Mouse (Mus musculus) urinary bladder, postnatal 25 days (tissue): ENCODE measurements around the gene Gm21885.

Experiments used
- DNase-seq: peaks from one replicate; pipeline ENCODE4 v3.0.0; 2022; ENCODE audit warnings: low spot score

Gene Gm21885

GRCm38 (mm10) chr11:94269906-94270305, 11.8 kb upstream of the Gm21885 start:
- no peak for DNase-seq

GRCm38 (mm10) chr11:94271015-94271414, 10.7 kb upstream of the Gm21885 start:
- no peak for DNase-seq

- no peak for DNase-seq
Measured at GRCm38 (mm10) chr11:94272960-94273927, 8.4 kb upstream of the Gm21885 start.

GRCm38 (mm10) chr11:94274206-94274867, 7.3 kb upstream of the Gm21885 start:
- DNase-seq, result peak; percentile 50

- DNase-seq, result no peak
Measured at GRCm38 (mm10) chr11:94275226-94275625, 6.4 kb upstream of the Gm21885 start.

- DNase-seq, result no peak
Measured at GRCm38 (mm10) chr11:94275686-94276085, 6.0 kb upstream of the Gm21885 start.

GRCm38 (mm10) chr11:94276869-94277337, 4.8 kb upstream of the Gm21885 start:
- peak; percentile 87 for DNase-seq

- DNase-seq, result no peak
Measured at GRCm38 (mm10) chr11:94282291-94282690, 618 bp downstream of the Gm21885 start.

GRCm38 (mm10) chr11:94283536-94284099, 1.9 kb downstream of the Gm21885 start:
- DNase-seq, result no peak

- no peak for DNase-seq
Measured at GRCm38 (mm10) chr11:94285886-94286574, 4.4 kb downstream of the Gm21885 start.

- DNase-seq, result no peak
Measured at GRCm38 (mm10) chr11:94287105-94287504, 5.4 kb downstream of the Gm21885 start.

- DNase-seq, result no peak
Measured at GRCm38 (mm10) chr11:94290062-94290740, 8.5 kb downstream of the Gm21885 start.

GRCm38 (mm10) chr11:94294996-94295845, 13.5 kb downstream of the Gm21885 start:
- no peak for DNase-seq

- no peak for DNase-seq
Measured at GRCm38 (mm10) chr11:94312733-94313132, 31.1 kb downstream of the Gm21885 start.

GRCm38 (mm10) chr11:94314098-94314652, 32.5 kb downstream of the Gm21885 start:
- DNase-seq, result no peak

GRCm38 (mm10) chr11:94315308-94315707, 33.6 kb downstream of the Gm21885 start:
- DNase-seq, result no peak

GRCm38 (mm10) chr11:94316528-94316927, 34.9 kb downstream of the Gm21885 start:
- DNase-seq, result no peak

- DNase-seq, result no peak
Measured at GRCm38 (mm10) chr11:94317014-94317413, 35.3 kb downstream of the Gm21885 start.

GRCm38 (mm10) chr11:94317515-94317914, 35.8 kb downstream of the Gm21885 start:
- DNase-seq, result no peak

- DNase-seq, result no peak
Measured at GRCm38 (mm10) chr11:94318056-94318455, 36.4 kb downstream of the Gm21885 start.
